Mouse (Mus musculus) CH12.LX (cell line): ENCODE measurements around the gene Crls1.

ENCODE experiments used
- CHD1 ChIP-seq: IDR thresholded peaks from 2 replicates; pipeline ENCODE4 v1.6.1; 2012; ENCODE audit warnings: low read depth, low read length, improper control_type of control experiment, inconsistent platforms
- E2F4 ChIP-seq: IDR thresholded peaks from 2 replicates; pipeline ENCODE4 v1.6.1; 2011; ENCODE audit warnings: low read depth, low read length, improper control_type of control experiment; ENCODE audit not compliant: insufficient replicate concordance
- ELF1 ChIP-seq: IDR thresholded peaks from 2 replicates; pipeline ENCODE4 v1.6.1; 2014; ENCODE audit warnings: low read depth, mild to moderate bottlenecking, inconsistent platforms, low read length, improper control_type of control experiment
- JUND ChIP-seq: conservative IDR thresholded peaks from 2 replicates; pipeline ENCODE4 v1.6.1; 2011; ENCODE audit warnings: low read depth, low read length, improper control_type of control experiment
- MAX ChIP-seq: IDR thresholded peaks from 2 replicates; pipeline ENCODE4 v1.6.1; 2011; ENCODE audit warnings: low read length, improper control_type of control experiment
- MEF2A ChIP-seq: IDR thresholded peaks from 2 replicates; pipeline ENCODE4 v1.6.1; 2014; ENCODE audit warnings: low read depth, mild to moderate bottlenecking, inconsistent platforms, low read length, improper control_type of control experiment, borderline replicate concordance
- NELFE ChIP-seq: IDR thresholded peaks from 2 replicates; pipeline ENCODE4 v1.6.1; 2011; ENCODE audit warnings: low read depth, low read length, improper control_type of control experiment
- POLR2A ChIP-seq: IDR thresholded peaks from 2 replicates; pipeline ENCODE4 v1.6.1; 2011; ENCODE audit warnings: low read depth, mild to moderate bottlenecking, improper control_type of control experiment, low read length
- TCF12 ChIP-seq: IDR thresholded peaks from 2 replicates; pipeline ENCODE4 v1.6.1; 2014; ENCODE audit warnings: low read depth, mild to moderate bottlenecking, inconsistent platforms, low read length, improper control_type of control experiment
- UBTF ChIP-seq: IDR thresholded peaks from 2 replicates; pipeline ENCODE4 v1.6.1; 2012; ENCODE audit warnings: low read depth, mild to moderate bottlenecking, inconsistent platforms, low read length, improper control_type of control experiment, moderate library complexity
- USF1 ChIP-seq: IDR thresholded peaks from 2 replicates; pipeline ENCODE4 v1.6.1; 2014; ENCODE audit warnings: low read depth, mild to moderate bottlenecking, inconsistent platforms, low read length, improper control_type of control experiment
- ZC3H11A ChIP-seq: IDR thresholded peaks from 2 replicates; pipeline ENCODE4 v1.6.1; 2012; ENCODE audit warnings: low read depth, mild to moderate bottlenecking, inconsistent platforms, low read length, improper control_type of control experiment
- ZMIZ1 ChIP-seq: IDR thresholded peaks from 2 replicates; pipeline ENCODE4 v1.6.1; 2012; ENCODE audit warnings: low read depth, mild to moderate bottlenecking, inconsistent platforms, low read length, improper control_type of control experiment

DNA sequence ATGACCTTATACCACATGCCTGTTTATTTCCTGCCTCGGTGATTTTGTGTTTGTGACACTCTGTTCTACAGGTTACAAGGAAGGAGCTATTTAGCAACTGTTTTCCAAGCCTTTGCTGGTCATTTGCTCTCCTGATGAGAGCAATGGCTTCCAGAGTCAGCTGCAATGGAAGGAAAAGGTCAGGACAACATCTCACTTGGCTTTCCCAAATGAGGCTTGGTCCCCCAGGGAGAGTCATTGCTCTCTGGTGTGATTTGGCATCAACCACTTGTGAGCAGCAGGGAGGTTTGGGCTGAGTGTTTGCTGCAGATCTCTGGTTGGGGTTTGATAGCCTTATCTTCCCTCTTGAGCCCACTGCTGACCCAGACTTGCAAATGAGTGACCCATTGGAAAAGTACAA is 54.1 kb downstream of the Crls1 start:
- TF ChIP-seq MAX (no peak), USF1 (no peak), ZC3H11A (no peak), MEF2A (no peak), POLR2A (no peak), NELFE (no peak), E2F4 (no peak), TCF12 (no peak), ZMIZ1 (no peak), ELF1 (no peak), JUND (no peak), UBTF (no peak), CHD1 (no peak)
